Mouse (Mus musculus) left cerebral cortex, adult 8-10 months (tissue): ENCODE data around the gene Gm9970. TPM values are rescaled to one million over a fixed set of nuclear protein-coding genes. Genes with fewer than 3 reads are reported as not detected.

Experiments used
- DNase-seq, 2 experiments: peaks; one replicate each; pipeline ENCODE4 v3.0.0; 2022; ENCODE audit warnings: low spot score in 2 of 2
- total RNA-seq, 4 experiments: library from RNA; stranded (reverse); gene quantifications; 2 replicates each; pipeline ENCODE4 v1.2.4; 2022

The Gm9970 gene
- under 1 TPM in 2 of 4 experiments, not detected in 2; 0.74 to 0.89 TPM for total RNA-seq

DNA sequence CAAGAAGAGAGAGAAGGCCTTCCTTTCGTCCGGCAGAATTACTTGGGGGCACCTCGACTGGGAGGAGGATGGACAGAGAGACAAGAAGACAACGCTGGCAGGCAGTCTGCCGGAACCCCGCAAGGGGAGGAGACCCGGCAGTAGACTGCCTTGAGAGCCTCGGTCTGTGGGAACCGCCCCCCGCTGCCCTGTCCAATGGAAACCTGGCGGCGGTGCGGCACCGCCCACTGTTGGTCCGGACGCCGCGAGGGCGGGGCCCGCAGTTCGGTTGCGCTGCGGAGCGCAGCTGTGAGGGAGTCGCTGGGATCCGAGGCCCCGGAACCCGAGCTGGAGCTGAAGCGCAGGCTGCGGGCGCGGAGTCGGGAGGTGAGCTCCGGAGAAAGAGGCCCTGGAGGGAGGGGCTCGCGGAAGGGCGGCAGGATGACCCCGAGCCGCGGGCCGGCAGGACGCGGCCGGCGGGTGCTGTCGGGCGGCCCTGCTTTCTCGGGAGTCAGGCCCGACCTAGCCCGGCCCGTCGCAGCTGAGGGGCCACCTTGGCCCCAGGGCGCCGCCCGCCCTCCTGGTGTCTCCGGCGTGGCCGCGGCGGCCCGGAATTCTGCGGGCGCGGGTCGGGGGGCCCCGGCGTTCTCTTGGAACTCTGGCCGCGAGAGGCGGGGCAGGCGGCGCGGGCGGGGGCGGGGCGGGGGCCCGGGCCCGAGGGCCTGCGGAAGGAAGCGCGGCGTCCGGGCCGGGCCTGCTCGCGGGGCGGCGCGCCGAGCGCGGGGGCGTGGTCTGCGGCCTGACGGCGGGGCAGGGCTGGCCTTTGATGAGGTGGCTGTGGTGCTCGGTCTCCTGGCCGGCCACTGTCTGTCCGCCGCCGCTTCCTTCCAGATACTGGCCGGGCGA is at the start of gene Gm9970, which contains the start of gene Nrbp1:
Gene Gm9970 (minus strand): TSS at position 596 of the 885 bp plus-strand sequence.
Gene Nrbp1 (plus strand): TSS at position 228 of the 885 bp plus-strand sequence.
- peak; percentile 86 to 96 for DNase-seq

DNA sequence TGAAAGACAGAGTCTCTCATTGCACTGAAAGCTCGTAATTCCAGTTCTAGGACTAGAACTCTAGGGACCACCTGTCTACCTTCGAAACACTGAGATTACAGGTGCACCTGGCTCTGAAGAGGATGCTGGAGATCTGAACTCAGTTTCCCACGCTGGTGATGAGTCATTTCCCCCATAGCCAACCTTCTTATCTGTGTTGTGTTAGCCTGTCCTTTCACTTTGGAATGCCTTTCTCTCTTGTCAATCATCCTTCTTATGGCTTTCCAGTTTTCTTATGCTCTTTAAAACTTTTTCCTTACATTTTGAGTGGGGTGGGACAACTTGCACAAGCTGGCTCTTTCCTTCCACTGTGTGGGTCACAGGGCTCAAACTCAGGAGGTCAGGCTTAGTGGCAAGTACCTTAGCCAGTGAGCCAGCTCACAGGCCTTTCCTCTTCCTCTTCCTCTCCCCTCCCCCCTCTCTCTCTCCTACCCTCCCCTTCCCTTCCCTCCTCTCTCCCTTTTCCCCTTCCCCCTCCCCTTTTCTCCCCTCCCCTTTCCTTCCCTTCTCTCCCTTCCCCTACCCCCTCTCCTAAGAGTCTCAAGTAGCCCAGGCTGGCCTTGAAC is 48.7 kb upstream of the Gm9970 start:
- no peak for DNase-seq

DNA sequence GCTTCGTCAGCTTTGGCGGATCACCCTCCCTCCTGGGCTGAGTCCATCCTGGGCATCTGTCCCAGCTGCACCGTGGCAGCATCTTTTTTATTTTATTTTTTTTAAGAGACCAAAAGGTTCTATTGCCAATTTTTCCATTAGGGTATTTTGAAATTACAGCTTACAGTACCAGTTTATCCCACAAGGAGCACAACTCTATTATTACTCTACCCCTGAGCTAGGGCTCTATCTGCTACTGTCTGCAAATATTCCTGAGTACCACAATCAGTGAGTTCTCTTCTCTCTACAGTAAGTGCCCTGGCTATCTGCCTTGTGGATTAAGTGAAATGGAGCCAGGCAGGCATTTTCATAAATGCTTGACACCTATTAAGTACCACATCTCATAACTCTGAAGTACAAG is 47.6 kb upstream of the Gm9970 start:
- DNase-seq, result no peak

DNA sequence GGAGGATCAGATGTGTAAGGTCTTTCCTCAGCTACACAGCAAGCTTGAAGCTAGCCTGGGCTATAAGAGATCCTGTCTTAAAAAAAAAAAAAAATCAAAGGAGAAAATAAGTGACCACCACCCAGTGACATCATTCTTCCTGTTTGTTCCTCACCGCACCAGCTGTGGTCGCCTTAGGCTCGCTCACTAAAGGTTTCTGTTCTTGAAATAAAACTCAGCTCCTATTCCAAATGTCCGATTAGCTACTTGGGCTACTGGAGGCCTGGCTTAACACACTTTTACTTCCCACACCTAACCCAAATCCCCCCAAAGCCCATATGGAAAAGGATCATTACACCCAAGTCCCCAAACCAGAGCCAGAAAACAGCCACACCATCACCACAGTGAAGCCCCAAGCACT is 47.2 kb upstream of the Gm9970 start:
- no peak for DNase-seq

DNA sequence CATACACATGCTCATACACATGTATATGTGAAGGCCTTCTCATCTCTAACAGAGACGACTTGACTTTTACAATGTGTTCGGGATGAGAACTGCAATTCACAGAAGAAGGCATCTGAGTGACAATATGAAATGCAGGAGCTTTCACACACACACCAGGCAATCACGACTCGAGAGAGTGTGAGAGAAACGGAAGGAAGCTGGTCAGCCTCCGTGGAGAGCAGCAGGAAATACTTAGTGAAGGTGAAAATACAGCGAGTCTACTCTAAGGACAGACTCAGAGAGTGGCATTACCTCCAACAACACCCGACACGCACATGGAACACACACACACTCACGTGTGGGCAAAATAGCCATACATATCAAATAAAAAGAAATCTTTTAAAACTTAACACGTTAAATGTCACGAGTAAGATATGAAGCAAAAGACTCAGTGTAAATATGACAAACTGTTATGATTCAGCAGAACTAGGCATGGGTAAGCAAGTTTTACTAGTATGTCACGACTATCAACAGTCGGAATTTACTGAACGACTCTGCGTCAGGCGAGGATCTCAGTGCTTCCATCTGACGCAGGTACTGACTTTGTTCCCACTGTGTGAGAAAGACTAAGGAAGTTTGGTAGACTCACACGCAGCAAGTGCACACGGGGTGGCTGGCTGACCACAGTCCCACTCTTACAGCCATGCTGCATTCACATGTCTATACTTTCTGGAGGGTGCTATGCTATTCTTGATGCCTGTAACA is 38.4 kb upstream of the Gm9970 start:
- no peak for DNase-seq

DNA sequence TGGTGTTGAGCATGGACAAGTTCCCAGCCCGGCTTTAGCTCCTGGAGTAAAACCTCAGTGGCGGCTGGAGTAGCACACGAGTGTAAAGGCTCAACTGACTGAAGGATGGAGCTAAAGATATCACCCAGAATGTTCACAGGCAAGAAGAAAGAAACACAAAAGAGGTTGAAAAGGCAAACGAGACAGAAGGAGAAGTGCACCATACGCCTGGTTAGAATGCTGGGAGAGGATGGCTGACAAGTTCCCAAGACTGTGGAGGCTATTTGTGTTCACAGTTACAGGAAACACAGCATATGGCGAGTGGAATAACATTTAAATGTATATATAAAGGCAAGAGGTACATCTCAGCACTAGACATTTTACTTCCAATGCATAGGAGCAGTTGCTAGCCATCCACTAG is 32.0 kb upstream of the Gm9970 start:
- DNase-seq, result no peak

DNA sequence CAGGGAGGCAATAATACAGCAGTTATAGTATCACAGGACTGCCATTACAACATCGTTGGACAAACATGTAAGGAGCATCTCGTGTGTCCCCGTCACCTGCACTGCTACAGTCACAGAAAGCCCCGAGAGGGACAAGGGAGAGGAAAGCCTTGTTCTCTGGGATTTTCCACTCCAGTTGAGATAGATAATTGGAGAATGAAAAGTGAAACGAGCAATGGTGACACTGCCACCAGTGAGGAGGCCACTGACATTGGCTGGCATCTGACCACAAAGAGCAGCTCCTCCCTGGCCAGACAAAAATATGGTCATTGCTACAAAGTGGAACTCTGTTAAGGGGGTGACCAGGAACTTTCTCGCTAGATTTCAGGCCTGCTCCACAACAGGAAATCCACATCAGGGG is 26.7 kb upstream of the Gm9970 start:
- DNase-seq, result no peak

DNA sequence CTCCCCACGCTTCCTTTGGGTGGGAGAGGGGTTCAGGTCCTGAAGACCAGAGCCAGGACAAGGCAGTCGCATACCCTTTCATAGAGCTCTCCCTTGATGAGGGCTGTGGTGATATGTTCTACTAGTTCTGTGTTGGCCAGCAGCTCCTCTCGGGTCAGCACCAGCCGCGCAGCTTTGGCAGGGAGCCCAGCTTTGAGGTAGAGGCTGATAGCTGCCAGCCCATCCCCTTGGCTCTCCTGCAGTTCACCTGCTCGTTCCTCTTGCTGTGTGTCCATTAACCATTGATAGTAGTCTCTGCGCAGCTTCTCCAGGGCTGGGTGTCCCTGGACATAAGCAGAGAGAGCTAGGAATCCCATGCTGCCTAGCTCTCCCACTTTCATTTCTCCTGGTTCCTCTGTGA is 25.1 kb upstream of the Gm9970 start:
- no peak for DNase-seq

DNA sequence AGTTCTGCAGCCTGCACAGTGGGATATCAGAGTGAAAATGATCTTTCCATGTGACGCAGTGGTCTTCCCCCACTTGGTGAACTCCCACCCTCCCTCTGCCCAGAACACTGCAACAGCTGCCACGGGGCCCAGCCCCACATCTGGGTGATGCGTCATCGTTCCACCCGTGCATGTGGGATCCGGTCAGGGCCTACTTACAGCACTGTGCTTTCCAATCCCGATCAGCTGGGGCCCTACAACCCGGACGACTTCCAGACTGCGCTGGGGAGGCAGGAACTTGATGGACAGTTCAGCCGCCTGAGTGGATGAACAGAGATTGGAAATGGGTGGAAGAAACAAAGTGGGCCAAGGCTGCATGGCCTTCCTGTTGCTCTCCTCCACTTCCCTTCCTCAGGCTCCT is 16.6 kb upstream of the Gm9970 start:
- no peak for DNase-seq

DNA sequence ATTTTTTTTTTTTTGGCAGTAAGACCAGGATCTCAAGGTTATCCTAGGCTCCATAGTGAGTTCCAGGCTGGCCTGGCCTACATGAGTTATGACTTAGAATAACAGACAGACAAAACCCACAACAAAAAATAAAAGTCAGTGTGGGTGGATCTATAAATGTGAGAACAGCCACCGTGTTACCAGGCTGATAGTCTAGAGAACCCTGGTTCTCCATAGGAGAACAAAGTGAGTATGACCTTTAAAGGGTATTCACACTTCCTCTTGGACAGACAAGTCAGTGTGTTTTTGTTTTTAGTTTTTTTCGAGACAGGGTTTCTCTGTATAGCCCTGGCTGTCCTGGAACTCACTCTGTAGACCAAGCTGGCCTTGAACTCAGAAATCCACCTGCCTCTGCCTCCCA is 14.9 kb upstream of the Gm9970 start:
- no peak for DNase-seq

DNA sequence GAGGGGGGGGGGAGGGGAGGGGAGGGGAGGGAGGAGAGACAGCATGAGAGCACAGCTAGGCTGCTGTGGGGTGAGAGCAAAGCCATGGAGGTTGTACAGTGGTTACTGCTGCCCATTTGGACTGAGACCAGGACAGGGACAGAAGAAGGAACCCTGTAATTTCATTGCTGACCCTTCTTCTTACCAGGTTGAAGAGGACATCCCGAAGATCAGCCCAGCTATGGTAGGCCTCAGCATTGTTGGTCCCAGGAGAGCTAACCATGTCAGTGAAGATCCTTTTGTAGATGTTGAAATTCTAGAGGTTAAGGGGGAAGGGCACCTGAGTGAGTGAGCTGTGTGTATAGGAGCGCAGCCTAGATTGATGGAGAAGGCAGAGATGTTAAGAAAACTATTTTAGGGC is 14.3 kb upstream of the Gm9970 start:
- no peak for DNase-seq

DNA sequence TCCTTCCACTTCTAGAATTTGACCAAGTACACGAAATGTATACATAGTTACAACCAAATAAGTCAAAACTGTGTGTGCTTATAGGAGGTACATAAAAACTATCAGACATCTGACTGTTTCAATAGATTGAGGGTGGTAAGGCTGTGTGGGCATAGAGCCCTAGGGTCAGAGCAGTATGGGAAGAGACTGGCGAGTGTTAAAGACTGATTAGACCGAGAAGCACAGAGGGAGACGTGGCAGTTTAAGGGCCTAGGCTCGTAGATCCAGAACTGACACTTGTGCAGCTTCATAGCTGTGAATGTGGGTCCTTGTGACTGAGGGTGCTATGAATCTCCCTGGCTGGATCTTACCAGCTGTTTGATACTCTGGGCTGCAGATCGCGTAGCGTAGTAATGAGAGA is 13.9 kb upstream of the Gm9970 start:
- no peak for DNase-seq

DNA sequence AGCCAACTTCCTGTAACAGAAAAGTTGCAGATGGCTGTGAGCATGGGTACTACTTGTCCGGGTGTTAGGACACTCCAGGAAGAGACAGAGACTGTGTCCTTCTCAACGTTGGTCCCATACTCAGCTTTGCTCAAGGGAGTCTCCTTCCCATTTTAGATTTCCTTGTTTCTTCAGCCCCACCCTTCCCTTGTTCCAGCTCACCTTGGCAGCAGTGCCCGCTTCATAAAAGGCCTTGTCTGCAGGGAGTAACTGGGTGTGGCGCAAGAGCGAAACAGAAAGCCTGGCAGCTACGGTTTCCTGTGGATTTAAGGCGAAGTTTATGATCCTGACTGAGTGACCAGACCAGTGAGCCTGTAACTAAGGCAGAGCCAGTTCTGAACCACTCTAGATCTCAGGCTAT is 13.4 kb upstream of the Gm9970 start:
- DNase-seq, result no peak

DNA sequence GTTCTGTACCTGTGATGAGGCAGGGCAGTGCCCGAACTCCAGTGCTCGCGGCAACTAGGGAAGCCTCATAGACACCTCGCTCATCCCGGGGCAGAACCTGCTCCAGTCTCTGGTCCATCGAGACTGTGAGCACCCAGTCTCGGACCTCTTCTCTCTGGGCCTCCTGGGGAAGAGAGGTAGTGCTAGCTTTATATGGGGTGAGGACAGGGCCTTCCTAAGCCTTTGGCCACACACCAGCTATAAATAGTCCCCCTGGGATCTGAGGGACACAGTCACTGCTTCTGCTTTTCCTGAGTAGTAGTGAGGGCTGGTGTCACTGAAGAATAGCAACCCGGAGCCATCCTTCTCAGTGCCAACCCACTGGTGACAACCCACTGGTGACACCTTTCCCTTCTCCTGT is 12.8 kb upstream of the Gm9970 start:
- no peak for DNase-seq

DNA sequence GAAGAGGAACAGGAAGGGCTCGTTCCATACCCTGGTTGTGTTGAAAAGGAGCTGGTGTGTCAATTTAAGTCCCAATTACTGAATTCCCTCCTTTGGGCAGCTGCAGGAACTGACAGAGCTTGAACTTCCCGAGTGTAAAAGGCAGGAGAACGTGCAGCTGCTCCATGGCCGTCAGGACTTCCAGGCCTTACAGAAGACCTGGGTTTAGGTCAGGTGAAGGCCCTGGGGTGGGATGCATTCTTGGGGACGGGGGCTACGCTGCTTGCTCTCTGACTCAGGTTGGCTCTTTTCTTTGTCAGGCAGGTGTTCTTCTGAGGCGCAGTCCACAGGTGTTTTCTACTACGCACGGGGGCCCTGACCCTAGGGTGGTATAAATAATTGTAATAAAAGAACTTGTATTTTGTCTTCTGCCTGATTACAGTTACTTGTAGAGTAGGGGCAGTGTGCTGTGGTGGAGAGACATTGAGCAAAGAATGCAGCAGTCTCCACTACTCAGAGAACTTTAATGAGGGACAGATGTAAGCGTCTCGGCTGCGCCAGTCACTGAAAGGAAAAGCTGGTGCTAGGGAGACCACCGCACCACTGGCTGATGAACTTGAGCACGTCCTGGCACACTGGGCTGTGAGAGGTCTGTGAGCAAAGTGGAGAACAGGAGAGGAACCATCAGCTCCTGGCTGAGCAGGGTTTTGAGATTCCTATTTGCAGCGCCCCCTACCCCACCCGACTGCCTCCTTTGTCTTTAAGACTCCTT is 11.9 kb upstream of the Gm9970 start:
- no peak for DNase-seq

DNA sequence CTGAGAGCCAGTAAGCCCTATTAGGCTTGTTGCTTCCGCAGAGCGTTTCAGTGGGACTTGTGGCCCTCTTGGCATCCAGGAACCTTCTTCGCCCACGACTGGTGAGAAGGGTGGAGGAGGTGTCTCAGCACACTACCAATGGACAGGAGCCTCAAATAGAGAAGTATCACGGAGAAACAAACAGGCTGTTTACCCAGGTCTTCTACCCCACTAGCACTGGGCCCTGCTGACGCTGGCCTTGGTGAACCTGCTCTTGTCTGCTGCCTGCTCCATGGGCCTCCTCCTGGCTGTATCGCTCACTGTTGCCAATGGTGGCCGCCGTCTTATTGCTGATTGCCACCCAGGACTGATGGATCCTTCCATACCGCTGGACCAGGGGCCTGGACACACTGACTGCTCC is 11.1 kb upstream of the Gm9970 start:
- no peak for DNase-seq

DNA sequence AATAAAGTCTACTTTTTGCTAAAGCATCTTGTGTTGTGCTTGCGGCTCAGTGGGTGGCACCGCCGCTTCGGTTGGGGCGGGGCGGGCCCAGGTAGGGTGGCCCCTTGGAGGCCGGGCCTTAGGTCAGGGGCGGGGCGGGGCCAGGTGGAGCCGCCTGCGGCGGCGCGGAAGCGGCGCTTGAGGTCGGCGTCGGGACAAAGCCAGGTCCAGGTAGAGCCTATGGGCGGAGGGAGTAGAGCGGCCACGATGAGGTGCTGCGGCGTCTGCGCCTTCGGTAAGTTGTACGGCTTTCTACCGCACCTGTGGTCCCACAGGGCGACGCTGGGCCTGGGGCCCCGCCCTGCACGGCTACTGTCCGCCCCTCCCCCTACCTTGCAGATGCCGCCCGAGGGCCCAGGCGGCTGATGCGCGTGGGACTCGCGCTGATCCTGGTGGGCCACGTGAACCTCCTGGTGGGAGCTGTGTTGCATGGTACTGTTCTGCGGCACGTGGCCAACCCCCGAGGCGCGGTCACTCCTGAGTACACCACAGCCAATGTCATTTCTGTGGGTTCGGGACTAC is 10.6 kb upstream of the Gm9970 start, which contains the start of gene Krtcap3:
Gene Krtcap3 (plus strand): TSS at position 151 of the 561 bp plus-strand sequence.
- no peak for DNase-seq

DNA sequence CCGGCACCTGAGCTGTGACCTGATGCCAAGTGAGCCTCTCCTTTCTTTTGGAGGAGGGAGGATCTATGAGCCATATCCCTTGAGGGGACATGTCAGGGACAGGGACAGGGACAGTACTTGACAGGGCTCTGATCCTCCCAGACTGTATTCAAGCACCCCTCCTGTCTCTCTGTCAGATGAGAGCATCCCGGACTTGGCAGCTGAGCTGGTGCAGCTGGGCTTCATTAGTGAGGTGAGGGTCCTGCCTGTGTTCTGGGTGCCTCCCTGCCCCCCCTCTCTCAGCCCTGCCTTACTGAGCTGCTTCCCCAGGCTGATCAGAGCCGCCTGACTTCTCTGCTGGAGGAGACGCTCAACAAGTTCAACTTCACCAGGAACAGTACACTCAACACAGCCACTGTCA is 9.7 kb upstream of the Gm9970 start:
- no peak for DNase-seq

DNA sequence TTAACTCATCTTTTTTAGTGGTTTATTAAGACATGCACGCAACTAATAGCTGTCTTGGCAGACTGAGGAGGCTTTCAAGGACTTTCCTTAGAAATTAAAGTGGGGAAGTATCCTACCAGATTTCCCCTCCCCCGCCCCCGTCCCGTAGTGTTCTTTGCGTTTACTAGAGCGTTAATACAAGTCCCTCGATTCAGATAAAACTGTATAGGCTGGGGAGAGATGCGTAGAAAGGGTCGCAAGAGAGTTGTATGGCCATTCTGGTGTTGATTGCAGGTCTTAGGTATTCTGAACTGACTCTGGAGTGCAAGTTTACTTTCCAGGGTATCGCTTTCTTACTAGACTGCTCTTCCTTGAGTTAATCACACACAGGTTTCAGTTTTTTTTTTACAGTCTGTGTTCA is 1.2 kb upstream of the Gm9970 start:
- DNase-seq, result no peak

DNA sequence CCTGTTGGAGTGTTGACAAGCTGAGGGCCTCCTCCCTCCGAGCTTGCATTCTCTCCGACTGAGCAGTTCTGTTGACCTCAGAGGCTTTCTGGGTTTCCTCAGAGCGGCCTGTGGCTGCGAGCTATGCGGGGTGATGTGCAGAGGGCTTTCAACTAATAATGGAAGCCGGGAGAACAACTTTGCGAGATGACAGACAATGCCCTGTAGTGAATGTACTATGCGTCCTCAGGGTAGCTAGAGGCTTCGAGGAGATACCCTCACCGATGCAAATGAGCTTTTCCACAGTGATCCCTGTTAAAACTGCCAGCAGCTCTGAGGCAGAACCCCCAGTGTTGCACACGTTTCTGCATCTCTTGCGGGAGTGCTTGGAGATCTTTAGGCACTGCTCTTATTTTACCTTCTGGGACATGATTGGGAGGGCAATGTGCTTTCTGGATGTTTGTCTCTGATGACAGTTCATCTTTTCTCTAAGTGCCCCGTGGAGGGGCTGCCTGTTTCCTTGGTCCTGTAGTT is 546 bp upstream of the Gm9970 start:
- no peak for DNase-seq

DNA sequence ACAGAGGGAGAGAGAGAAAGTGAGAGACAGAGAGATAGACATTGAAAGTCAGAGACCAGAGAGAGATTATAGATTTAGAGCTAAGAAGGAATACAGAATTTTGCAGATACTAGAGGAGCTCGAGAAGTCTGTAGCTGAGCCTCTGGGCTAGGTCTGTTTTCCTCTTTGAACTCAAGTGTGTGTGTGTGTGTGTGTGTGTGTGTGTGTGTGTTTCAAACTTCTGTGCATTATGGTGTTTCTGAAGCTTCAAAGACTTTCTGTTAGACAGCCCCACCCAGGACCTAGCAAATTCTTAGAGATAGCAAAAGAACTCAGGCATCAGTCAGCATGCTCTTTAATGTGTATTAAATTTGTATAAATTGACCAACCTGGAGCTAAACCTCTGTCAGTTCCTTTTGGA is 14.4 kb downstream of the Gm9970 start:
- DNase-seq, result no peak
